Mouse (Mus musculus) erythroblast, adult 5-6 weeks (primary cell): Measurements from ENCODE around the gene Borcs6. TPM values are rescaled to one million over a fixed set of nuclear protein-coding genes. Genes with fewer than 3 reads are reported as not detected.

Source experiments
- ATAC-seq: replicated peaks from 2 replicates; pipeline ENCODE4 v1.8.0; 2016; ENCODE audit warnings: moderate number of reproducible peaks, mild to moderate bottlenecking, moderate TSS enrichment, inconsistent platforms; ENCODE audit not compliant: poor library complexity, low FRiP score, severe bottlenecking
- total RNA-seq, 2 experiments: library from RNA; stranded (forward) in 1 of 2; stranded (reverse) in 1 of 2; fragments of 150-400 nt in 1 of 2; fragments of 200-764, 138-1000 nt in 1 of 2; gene quantifications; 2 replicates each; pipeline versions ENCODE4 v1.2.3 to v1.2.4; 2015 to 2017; ENCODE audit warnings: low replicate concordance in 2 of 2

The Borcs6 gene
- total RNA-seq, 2 experiments from 2014 or later = 1.0 to 2.5 TPM

DNA sequence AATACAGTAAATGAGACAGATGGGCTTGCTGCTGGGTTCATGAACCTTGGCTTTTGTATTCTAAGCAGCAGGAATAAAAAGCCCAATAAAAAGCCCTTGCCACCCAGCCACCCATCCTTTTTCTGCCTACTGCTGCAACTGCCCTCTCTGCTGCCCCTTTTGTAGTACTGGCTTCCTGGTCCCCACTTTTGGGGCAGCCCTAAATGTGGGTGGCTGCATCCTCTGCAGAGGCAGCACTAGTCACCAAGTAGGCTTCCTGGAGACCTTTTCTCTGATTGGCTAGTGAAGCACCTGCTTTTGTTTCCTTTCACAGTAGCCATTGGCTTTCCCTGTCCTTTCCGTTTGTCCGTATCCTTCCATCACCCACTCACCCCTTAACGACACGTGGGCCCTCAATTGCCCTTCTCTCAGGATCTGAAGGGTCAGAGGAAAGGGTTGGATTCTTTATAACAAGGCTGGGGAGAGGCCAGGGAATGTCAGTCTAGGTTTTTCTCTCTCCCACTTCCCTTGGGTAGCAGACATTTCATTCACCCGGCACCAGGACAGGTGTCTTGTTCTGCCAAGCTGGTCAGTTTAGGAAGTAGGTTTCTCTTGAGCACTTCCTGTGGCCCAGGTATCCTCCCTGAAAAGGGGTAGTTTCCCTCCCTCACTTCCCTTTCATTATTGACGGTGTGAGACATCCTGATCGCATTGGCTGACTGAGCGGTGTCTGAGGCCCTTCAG, 38.7 kb downstream of the Borcs6 start:
- no peak for ATAC-seq

DNA sequence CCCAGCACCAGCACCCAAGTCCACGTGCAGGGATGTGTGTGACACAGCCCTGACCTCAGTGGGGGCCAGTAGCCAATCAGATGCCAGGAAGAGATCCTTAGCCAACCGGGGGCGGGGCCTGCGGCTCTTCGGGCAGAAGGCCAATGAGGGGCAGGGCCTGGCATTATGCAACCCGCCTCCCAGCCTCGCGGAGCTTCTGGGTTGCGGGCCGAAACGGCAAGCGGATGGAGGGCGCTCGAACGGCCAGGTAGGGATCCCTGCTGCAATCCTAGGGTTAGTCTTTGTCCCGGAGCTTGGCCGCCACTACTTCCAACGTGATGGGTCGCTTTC, 39.2 kb downstream of the Borcs6 start:
- ATAC-seq = peak; percentile 60

- ATAC-seq = no peak
These were observed 39.8 kb downstream of the Borcs6 start for GRCm38 (mm10) chr11:69099177-69099914.

GRCm38 (mm10) chr11:69099915-69100345, 40.4 kb downstream of the Borcs6 start:
- ATAC-seq = peak; percentile 29

DNA sequence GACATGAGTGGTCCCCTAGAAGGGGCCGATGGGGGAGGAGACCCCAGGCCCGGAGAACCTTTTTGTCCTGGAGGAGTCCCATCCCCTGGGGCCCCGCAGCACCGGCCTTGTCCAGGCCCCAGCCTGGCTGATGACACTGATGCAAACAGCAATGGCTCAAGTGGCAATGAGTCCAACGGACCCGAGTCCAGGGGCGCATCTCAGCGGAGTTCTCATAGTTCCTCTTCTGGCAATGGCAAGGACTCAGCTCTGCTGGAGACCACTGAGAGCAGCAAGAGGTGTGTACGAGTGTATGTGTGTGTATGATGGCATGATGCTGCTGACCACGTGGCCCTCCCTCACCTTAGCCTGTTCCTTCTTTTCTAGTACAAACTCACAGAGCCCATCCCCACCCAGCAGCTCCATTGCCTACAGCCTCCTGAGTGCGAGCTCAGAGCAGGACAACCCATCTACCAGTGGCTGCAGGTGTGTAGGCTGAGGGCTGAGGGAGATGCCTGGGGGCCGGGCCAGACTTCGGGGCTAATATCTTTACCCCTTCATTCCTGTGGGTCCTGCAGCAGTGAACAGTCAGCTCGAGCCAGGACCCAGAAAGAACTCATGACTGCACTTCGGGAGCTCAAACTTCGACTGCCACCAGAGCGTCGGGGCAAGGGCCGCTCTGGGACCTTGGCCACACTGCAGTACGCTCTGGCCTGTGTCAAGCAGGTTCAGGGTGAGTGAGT, 41.3 kb downstream of the Borcs6 start:
- no peak for ATAC-seq

DNA sequence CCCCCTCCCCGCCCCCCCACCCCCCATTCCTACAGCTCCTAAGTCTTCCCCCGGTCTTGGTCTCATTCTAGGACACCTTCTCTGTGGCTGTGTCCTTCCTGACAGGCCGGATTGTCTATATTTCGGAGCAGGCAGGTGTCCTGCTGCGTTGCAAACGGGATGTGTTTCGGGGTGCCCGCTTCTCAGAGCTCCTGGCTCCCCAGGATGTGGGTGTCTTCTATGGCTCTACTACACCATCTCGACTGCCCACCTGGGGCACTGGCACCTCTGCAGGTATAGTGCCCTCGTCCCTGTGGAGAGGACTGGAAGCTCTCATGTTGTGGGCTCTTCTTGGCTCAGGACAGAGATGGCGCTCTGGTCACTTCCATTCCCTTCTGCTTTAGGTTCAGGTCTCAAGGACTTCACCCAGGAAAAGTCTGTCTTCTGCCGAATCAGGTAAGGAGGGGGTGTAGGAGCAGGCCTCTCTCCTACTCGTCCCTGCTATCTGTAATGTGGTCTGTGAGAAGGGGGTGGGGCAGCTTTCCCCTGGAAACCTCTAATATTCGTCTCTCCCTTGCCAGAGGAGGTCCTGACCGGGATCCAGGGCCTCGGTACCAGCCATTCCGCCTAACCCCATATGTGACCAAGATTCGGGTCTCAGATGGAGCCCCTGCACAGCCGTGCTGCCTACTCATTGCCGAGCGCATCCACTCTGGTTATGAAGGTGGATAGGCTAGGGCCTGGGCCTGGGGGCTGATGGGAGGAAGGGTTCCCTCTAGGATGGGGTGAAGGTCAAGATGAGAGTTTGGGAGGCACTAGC, 42.3 kb downstream of the Borcs6 start:
- no peak for ATAC-seq

DNA sequence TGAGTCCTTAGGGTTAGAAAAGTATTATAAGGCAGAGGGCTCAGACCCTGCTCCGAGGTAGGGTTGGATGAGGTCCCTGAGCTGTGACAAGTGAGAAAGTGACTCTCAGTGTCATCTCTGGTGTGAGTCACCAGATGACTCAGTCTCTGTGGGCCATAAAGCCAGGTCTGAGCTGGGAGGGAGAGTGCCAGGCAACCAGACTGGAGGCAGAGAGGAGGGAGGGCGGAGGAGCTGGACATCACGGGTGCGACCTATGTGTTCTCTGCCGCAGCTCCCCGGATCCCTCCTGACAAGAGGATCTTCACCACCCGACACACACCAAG, 42.8 kb downstream of the Borcs6 start:
- ATAC-seq = no peak

- ATAC-seq = no peak
These were observed 43.6 kb downstream of the Borcs6 start for GRCm38 (mm10) chr11:69103121-69103520.

DNA sequence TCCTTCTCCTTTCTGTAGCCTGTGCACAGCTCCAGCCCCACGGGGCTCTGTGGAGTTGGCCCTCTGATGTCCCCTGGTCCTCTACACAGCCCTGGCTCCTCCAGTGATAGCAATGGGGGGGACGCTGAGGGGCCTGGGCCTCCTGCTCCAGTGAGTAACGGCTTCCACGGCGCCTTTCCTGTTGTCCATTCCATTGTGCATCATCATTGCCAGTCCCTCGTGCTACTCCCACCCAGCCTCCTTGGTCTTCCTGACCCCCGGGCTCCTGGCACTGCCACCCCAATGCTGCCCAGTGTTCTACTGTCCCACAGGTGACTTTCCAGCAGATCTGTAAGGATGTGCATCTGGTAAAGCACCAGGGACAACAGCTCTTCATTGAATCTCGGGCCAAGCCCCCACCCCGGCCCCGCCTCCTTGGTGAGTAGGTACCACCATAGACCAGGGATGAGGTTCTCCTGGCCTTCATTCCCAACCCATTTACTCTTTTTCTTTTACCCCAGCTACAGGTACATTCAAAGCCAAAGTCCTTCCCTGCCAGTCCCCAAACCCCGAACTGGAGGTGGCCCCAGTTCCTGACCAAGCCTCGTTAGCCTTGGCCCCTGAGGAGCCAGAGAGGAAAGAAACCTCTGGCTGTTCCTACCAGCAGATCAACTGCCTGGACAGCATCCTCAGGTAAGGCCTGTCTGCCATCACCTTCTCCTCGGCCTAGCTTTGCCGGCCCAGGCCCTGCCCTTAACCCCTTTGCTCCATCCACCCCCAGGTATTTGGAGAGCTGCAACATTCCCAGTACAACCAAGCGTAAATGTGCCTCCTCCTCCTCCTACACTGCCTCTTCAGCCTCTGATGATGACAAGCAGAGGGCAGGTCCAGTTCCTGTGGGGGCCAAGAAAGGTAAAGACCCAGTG, 44.3 kb downstream of the Borcs6 start:
- no peak for ATAC-seq

DNA sequence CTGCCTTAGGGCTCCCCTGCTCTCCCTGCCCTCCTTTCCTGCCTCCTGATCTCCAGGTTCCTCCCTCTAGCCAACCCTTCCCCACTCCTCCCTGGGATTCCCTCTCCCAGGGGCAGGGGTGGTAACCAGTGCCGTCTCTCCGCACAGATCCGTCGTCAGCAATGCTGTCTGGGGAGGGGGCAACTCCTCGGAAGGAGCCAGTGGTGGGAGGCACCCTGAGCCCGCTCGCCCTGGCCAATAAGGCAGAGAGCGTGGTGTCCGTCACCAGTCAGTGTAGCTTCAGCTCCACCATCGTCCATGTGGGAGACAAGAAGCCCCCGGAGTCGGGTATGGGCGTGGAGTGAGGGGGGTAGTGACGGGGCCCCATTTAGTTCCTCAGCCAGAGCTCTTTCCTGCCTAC, 45.0 kb downstream of the Borcs6 start:
- no peak for ATAC-seq

- no peak for ATAC-seq
These were observed 45.7 kb downstream of the Borcs6 start for GRCm38 (mm10) chr11:69105227-69105626.

DNA sequence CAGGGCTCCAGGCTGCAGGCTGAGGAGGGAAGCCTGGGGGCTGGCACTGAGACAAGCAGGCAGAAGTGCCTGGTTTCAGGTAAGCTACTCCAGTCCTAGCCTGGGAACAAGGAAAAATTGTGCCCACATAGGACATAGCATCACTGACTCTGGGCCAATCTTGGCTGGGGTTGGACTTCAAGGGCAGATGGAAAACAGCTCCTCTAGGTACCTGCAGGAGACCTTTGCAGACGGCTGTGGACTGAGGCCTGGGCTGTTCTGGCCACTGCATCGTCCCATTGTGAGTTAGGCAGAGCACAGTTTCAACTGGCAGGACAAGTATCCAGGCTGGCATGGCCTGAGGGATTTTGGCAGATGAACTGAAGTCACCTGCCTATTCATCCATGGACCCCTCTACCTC, 46.3 kb downstream of the Borcs6 start:
- ATAC-seq = no peak

DNA sequence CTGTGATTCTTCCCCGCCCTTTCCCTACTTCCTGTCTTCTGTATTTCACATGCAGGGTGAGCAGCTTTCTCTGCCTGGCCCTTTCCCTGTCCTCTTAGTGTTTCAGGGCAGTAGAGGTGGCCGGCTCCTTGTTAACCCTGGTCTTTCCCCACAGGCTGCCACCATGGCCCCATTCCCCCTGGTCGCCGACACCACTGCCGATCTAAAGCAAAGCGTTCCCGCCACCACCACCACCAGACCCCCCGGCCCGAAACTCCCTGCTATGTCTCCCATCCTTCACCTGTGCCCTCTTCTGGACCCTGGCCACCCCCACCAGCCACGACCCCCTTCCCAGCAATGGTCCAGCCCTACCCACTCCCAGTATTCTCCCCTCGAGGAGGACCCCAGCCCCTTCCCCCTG, 46.8 kb downstream of the Borcs6 start:
- no peak for ATAC-seq

DNA sequence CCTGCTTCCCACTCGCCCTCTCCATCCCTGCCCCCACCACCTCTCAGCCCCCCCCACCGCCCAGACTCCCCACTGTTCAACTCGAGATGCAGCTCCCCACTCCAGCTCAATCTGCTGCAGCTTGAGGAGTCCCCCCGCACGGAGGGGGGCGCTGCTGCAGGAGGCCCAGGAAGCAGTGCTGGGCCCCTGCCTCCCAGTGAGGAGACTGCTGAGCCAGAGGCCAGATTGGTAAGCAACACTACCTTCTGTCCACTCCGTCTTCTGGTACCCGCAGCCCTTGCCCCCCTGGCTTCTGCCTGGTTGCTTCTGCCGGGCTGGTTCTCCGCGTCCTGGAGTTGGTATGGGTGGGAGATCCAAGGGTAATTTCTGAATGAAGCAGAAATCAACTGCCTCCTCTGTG, 47.3 kb downstream of the Borcs6 start:
- ATAC-seq = no peak

DNA sequence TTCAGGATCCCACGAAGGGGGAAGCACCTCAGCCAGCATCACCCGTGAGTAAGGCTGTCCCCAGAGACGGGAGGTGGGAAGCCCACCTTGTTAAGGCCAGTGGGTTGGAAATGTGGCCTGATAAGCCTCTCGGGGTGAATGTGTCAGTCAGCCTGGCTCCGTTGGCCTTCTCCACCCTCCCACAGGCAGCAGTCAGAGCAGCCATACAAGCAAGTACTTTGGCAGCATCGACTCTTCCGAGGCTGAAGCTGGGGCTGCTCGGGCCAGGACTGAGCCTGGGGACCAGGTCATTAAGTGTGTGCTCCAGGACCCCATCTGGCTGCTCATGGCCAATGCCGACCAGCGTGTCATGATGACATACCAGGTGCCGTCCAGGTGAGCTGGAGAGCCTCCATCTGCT, 48.2 kb downstream of the Borcs6 start:
- ATAC-seq = no peak

DNA sequence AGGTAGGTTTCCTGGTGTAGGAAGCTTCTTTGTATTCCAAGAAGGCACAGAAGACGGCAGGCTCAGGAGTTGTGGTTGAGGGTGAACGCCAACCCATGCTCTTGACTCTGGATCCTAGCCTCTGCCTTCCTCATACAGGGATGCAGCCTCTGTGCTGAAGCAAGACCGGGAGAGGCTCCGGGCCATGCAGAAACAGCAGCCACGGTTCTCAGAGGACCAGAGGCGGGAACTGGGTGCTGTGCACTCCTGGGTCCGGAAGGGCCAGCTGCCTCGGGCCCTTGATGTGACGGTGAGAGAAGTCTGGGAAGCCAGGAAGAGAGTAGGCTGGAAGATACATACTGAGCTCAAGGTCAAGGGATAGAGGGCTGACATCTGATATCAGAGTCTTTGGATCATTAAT, 48.7 kb downstream of the Borcs6 start:
- no peak for ATAC-seq

- no peak for ATAC-seq
These were observed 49.7 kb downstream of the Borcs6 start for GRCm38 (mm10) chr11:69109032-69109900.

- ATAC-seq = peak; percentile 70
These were observed 51.0 kb downstream of the Borcs6 start for GRCm38 (mm10) chr11:69110319-69111046.
